Mouse (Mus musculus): ENCODE data around the gene Ankrd44. TPM values are rescaled to one million over a fixed set of nuclear protein-coding genes. Genes with fewer than 3 reads are reported as not detected.

Ankrd44 gene
- polyA plus RNA-seq, 1 experiment: 73.9 TPM

DNA sequence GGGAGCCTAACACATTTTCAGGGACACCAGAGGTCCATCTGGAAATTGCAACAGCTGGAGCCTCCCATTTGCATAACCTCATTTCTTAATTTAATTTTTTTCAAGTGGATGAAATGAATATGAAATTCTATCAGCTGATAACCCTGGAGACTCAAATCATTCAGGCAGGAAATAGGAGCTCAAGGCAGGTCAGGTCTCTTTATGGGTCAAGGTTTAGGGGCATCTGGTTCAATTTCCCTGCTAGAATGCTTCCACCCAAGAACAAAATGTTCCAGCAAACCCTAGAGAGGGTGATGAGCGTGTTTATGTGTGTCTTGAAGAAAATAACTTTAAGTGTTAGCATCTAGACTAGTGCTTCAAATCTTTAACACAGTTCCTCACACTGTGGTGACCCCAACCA, 248.2 kb downstream of the Ankrd44 start:
- Histone ChIP-seq H3K4me1 (ENCODE audit: control insufficient read depth, insufficient read depth, low read length) (no peaks in the 10 kb centered on the region), H3K27ac (ENCODE audit: insufficient read depth, low read depth, low read length) (no peak overlapping the region), H3K4me3 (ENCODE audit: insufficient read depth, low read length) (no peak overlapping the region)
- TF ChIP-seq POLR2A (IDR thresholded peaks at IDR 0.05; ENCODE audit: borderline replicate concordance, low read depth, low read length) (no peak), CTCF (IDR thresholded peaks at IDR 0.05; ENCODE audit: low read depth, low read length) (no peak)

DNA sequence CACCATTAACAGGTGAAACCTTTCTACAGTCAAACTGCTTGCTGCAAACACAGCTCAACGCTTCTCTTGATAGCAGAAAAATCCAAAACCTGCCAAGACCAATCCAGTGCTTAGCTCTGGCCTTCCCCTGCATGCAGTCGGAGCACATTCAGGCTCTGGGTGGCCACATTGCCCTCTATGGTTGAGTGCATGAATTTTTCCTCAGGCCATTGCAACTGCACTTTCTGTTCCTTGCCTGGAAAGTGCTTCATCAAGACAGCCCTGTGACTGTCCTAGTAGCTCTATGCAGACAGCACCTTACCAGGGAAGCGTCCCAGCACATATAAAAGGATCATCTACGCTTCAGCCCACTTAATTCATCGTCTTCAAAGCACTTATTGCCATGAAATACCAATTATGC, 250.7 kb downstream of the Ankrd44 start:
- Histone ChIP-seq H3K27ac (ENCODE audit: insufficient read depth, low read depth, low read length) (no peak overlapping the region), H3K4me3 (ENCODE audit: insufficient read depth, low read length) (no peak overlapping the region), H3K4me1 (ENCODE audit: control insufficient read depth, insufficient read depth, low read length) (no peaks in the 10 kb centered on the region)
- TF ChIP-seq CTCF (IDR thresholded peaks at IDR 0.05; ENCODE audit: low read depth, low read length): no peak
- TF ChIP-seq POLR2A (IDR thresholded peaks at IDR 0.05; ENCODE audit: borderline replicate concordance, low read depth, low read length): no peak

DNA sequence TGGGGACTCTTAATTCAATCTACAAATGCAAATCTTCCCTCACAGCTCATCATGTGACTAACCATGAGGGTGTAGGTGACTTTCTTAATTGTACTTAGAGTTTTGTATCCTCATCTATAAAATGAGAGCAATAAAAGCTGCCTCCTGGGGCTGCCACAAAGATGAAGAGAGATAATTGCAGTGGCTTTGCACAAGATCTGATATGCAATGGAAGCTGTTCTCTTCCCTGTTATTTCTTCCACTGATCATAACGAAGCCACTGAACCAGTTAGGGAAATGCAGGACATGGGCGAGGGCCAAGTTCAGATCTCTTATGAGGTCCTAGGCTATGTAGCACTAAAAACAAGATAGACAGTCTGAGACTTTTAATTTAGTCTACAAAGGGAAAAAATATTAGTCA, 258.2 kb downstream of the Ankrd44 start:
- Histone ChIP-seq H3K27ac (ENCODE audit: insufficient read depth, low read depth, low read length) (no peak overlapping the region), H3K4me3 (ENCODE audit: insufficient read depth, low read length) (no peak overlapping the region), H3K4me1 (ENCODE audit: control insufficient read depth, insufficient read depth, low read length) (peaks cover 2% of the 10 kb centered on the region; the same call in 1 of the 2 replicates)
- TF ChIP-seq POLR2A (IDR thresholded peaks at IDR 0.05; ENCODE audit: borderline replicate concordance, low read depth, low read length): no peak
- no peak for TF ChIP-seq CTCF (IDR thresholded peaks at IDR 0.05; ENCODE audit: low read depth, low read length)

DNA sequence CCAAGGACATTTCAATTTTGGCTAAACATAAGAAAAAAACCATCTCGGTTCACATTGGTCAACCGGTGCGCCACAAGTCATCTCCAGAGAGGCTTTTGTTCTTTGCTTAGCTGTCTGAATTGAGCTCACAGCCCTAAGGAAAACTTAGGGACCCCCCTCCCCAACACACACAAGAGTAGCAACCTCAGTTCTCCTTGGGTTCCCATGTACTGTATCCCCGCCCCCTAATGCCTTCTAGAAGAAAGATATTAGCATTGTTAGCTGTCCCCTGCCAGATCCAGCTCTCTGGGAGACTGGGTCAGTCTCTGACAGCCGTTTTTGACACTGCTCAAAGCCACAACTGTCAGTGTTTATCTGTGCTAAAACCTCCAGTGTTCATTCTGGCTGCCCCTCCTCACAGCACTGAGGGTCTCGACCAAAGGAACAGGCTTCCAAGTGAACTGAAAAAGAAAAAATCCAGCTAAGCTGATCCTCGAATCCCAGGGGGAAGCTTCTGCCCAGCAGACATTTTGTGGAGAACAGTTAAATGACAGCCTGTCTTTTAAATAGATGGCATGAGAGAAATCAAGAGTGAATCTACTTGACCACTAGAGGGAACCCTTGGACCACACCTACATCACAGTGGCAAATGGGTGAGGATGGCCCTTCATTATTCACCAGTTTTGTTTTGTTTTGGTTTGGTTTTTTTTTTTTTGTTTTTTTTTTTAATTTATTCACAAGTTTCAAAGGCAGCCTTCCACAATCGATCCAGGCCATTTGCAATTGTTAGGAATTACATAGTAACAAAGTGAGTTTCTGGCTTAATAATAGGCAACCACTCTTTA, 260.4 kb downstream of the Ankrd44 start:
- no peak overlapping the region for H3K4me3 ChIP-seq (ENCODE audit: insufficient read depth, low read length)

DNA sequence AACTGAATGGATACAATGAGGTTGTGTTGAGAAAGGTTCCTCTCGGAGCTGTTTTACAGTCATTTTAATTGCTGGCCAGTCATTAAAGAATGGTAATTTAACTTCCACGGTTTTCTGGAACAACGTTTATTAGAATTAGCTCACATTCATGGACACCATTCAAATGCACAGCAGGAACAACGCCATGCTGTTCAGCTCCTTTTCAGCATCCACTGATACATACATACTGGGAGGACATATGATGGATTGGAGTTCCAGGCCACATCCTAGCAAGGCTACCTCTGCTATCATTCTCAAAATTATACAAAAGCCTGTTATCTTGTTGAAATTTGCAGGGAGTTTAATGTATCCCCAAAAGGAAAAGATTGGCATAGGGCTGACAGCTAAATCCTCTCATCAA, 261.1 kb downstream of the Ankrd44 start:
- TF ChIP-seq POLR2A (IDR thresholded peaks at IDR 0.05; ENCODE audit: borderline replicate concordance, low read depth, low read length): no peak
- TF ChIP-seq CTCF (IDR thresholded peaks at IDR 0.05; ENCODE audit: low read depth, low read length): no peak
- Histone ChIP-seq H3K4me1 (ENCODE audit: control insufficient read depth, insufficient read depth, low read length) (peaks cover 2% of the 10 kb centered on the region; the same call in 1 of the 2 replicates), H3K4me3 (ENCODE audit: insufficient read depth, low read length) (no peak overlapping the region), H3K27ac (ENCODE audit: insufficient read depth, low read depth, low read length) (no peak overlapping the region)

More for the DNA sequence above, 260.4 kb downstream of the Ankrd44 start:
- Histone ChIP-seq H3K4me1 (ENCODE audit: control insufficient read depth, insufficient read depth, low read length) (peaks cover 2% of the 10 kb centered on the region; the same call in 1 of the 2 replicates), H3K27ac (ENCODE audit: insufficient read depth, low read depth, low read length) (no peak overlapping the region)
- TF ChIP-seq CTCF (IDR thresholded peaks at IDR 0.05; ENCODE audit: low read depth, low read length) (no peak), POLR2A (IDR thresholded peaks at IDR 0.05; ENCODE audit: borderline replicate concordance, low read depth, low read length) (no peak)

DNA sequence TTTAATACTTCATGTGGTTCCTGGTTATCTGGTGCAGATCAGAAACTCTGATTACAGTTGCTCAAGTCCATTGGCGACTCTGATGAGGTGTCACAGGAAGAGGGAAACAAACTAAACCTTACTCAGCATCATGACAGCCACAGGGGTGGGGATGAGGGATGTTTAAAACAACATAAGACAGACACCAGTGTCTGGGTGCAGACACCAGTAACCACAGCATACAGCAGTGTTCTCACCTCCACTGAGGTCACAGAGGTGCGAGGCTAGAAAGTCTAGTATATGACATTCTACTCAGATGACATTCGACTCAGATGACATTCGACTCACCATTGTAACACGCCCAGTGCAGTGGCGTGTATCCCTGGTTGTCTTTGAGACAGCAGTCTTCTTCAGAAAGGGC, 265.5 kb downstream of the Ankrd44 start:
- TF ChIP-seq CTCF (IDR thresholded peaks at IDR 0.05; ENCODE audit: low read depth, low read length): no peak
- no peak for TF ChIP-seq POLR2A (IDR thresholded peaks at IDR 0.05; ENCODE audit: borderline replicate concordance, low read depth, low read length)
- Histone ChIP-seq H3K4me1 (ENCODE audit: control insufficient read depth, insufficient read depth, low read length) (no peaks in the 10 kb centered on the region), H3K4me3 (ENCODE audit: insufficient read depth, low read length) (no peak overlapping the region), H3K27ac (ENCODE audit: insufficient read depth, low read depth, low read length) (no peak overlapping the region)

DNA sequence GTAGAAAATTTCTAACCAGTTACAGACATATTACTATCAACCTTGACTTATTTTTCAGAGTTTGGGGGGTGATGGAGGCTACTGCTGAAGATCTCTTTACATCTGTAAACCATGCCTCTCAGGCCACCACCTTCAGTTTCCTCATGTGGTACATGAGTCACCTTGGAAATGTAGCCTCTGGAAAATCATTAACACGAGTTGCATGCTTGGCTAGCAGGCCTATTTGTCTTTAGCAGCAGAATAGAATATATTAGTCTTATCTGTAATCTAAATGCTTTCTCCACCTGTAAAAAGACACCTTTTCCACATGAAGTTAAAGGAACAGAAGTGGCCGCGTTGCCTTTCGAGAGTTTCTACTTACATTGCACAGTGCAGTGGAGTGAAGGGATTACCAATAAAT, 267.6 kb downstream of the Ankrd44 start:
- TF ChIP-seq CTCF (IDR thresholded peaks at IDR 0.05; ENCODE audit: low read depth, low read length): no peak
- H3K4me3 ChIP-seq (ENCODE audit: insufficient read depth, low read length): no peak overlapping the region
- no peak overlapping the region for H3K27ac ChIP-seq (ENCODE audit: insufficient read depth, low read depth, low read length)
- H3K4me1 ChIP-seq (ENCODE audit: control insufficient read depth, insufficient read depth, low read length): no peaks in the 10 kb centered on the region

DNA sequence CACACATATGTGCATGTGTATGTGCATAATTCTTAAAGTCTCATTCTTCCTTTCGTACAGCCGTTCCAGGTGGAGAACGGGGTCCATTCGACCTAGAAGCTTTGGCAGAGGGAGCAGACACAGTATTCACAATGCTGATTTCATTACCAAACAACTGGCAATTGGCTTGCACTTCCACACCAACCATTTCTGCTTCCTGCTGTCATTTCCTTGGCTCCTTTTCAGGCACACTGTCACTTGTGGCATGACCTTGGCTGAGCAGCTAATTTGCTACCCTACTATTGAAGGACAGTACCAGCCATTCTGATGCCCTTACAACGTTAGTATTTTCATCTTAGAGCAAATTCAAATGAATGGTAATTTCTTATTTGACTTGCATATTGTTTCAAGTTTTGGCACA, 277.9 kb downstream of the Ankrd44 start:
- H3K4me3 ChIP-seq (ENCODE audit: insufficient read depth, low read length): no peak overlapping the region
- no peak overlapping the region for H3K27ac ChIP-seq (ENCODE audit: insufficient read depth, low read depth, low read length)
- no peak for TF ChIP-seq CTCF (IDR thresholded peaks at IDR 0.05; ENCODE audit: low read depth, low read length)
- no peak for TF ChIP-seq POLR2A (IDR thresholded peaks at IDR 0.05; ENCODE audit: borderline replicate concordance, low read depth, low read length)

DNA sequence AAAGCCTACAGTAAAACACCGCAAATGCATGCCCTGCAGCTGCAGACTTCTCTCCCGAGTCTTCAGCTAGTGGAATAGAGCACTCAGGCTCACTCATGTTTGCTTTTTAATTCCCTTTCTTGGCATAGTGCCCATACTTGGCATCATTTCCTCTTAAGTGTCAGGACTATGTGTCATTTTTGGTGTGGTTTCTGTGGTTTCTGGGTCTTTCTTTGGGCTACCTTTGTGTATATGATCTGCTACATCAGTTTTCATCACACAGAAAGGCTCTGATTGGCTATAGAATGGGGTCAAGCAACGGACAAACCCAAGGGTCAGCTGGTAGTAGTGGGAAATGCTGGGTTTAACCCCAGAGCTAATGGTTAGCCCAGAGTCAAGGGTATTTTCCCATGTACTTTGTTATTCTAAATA, 278.8 kb downstream of the Ankrd44 start:
- Histone ChIP-seq H3K4me3 (ENCODE audit: insufficient read depth, low read length) (no peak overlapping the region), H3K4me1 (ENCODE audit: control insufficient read depth, insufficient read depth, low read length) (peaks cover 16% of the 10 kb centered on the region)
- TF ChIP-seq POLR2A (IDR thresholded peaks at IDR 0.05; ENCODE audit: borderline replicate concordance, low read depth, low read length): no peak
- TF ChIP-seq CTCF (IDR thresholded peaks at IDR 0.05; ENCODE audit: low read depth, low read length): no peak

More for the DNA sequence above, 277.9 kb downstream of the Ankrd44 start:
- H3K4me1 ChIP-seq (ENCODE audit: control insufficient read depth, insufficient read depth, low read length): peaks cover 16% of the 10 kb centered on the region

DNA sequence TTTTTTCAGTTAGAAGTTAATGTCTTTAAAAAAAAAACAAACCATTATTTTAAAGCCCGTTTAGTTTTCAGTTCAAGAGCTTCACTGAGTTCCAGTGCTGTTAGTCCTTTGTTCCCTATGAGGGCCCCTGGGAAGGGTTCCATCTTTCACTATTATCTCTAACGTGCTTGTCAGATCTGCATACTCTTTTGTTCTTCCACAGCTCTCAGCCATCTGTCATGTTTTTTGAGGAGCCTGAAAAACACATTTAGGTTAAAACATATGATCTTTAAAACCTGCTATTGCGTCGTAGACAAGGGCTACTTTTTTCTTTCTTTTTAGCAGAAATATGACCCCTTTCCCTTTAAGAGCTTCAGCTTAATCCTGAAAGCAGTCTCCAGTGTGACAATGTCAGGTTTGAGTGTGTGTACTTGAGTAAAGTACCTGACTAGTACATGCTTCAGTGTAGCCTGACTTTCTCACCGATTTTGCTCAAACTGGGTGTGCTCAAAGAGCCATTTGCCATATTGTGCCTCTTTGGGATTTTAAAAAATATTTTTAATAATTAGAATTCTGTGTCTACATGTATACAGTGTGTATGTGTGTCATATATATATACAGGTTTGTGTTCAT, 285.9 kb downstream of the Ankrd44 start:
- TF ChIP-seq CTCF (IDR thresholded peaks at IDR 0.05; ENCODE audit: low read depth, low read length): no peak
- no peak for TF ChIP-seq POLR2A (IDR thresholded peaks at IDR 0.05; ENCODE audit: borderline replicate concordance, low read depth, low read length)
- H3K4me1 ChIP-seq (ENCODE audit: control insufficient read depth, insufficient read depth, low read length): no peaks in the 10 kb centered on the region
- H3K27ac ChIP-seq (ENCODE audit: insufficient read depth, low read depth, low read length): no peak overlapping the region
- H3K4me3 ChIP-seq (ENCODE audit: insufficient read depth, low read length): no peak overlapping the region

More for the DNA sequence above, 278.8 kb downstream of the Ankrd44 start:
- H3K27ac ChIP-seq (ENCODE audit: insufficient read depth, low read depth, low read length): no peak overlapping the region

All from bone marrow macrophage, adult 2 months (primary cell).